Comparison of ENCODE assay signal across 25 mouse cellular contexts in genomic region chr3:93297542-93297941, GRCm38 (mm10). TPM values are rescaled to one million over a fixed set of nuclear protein-coding genes. Genes with fewer than 3 reads are reported as not detected.
A peak's percentile ranks its signal among the peaks of the same experiment; 100 is the strongest.
DNase-seq lines count a peak whose midpoint lies in the region; ATAC-seq lines count a peak whose summit lies in the region.
"Had no signal": no experiment of that assay in that cellular context is flagged by ENCODE, and none has a peak within 500 bp of the region (broad histone marks: within the 10 kb centered on the region; RNA-seq: fewer than 3 reads in every experiment).

No protein-coding gene starts in this region.

- no peak overlapping the region for H3K9ac ChIP-seq in forebrain, embryonic 15.5 days (replicated peaks)
- H3K9ac ChIP-seq: embryonic facial prominence, embryonic 13.5 days; forebrain, embryonic 12.5 days; heart, embryonic 15.5 days; hindbrain, embryonic 14.5 days had no signal

- no peak for ATAC-seq in forebrain, embryonic 15.5 days (replicated peaks)
- ATAC-seq: activated CD4-positive, CD25-positive, alpha-beta regulatory T cell, adult 4 months; Patski had no signal

- H3K4me3 ChIP-seq in forebrain, embryonic 15.5 days = no peak overlapping the region
- H3K4me3 ChIP-seq: embryonic facial prominence, embryonic 13.5 days; forebrain, embryonic 12.5 days; heart, embryonic 15.5 days; hindbrain, embryonic 10.5 days had no signal

- no peaks in the 10 kb centered on the region for H3K27me3 ChIP-seq in forebrain, embryonic 15.5 days
- H3K27me3 ChIP-seq: embryonic facial prominence, embryonic 13.5 days; forebrain, embryonic 12.5 days; heart, embryonic 15.5 days had no signal

- WGBS in forebrain, embryonic 15.5 days = 84% methylated on average over 2 of the region's 2 CpGs

- no peak overlapping the region for H3K27ac ChIP-seq in forebrain, embryonic 15.5 days (replicated peaks)
- H3K27ac ChIP-seq: embryonic facial prominence, embryonic 13.5 days; forebrain, embryonic 12.5 days; heart, embryonic 15.5 days; hindbrain, embryonic 10.5 days; hindbrain, embryonic 14.5 days had no signal

- intact Hi-C loops in left cerebral cortex, postnatal 14 days (cut with DNase I) = no loop called here

- no peak overlapping the region for H3K4me2 ChIP-seq in forebrain, embryonic 15.5 days (replicated peaks)
- H3K4me2 ChIP-seq: embryonic facial prominence, embryonic 13.5 days; forebrain, embryonic 12.5 days; heart, embryonic 11.5 days; heart, embryonic 15.5 days; hindbrain, embryonic 14.5 days had no signal

- H3K4me1 ChIP-seq in forebrain, embryonic 15.5 days = no peaks in the 10 kb centered on the region
- H3K4me1 ChIP-seq: embryonic facial prominence, embryonic 13.5 days; forebrain, embryonic 12.5 days; heart, embryonic 15.5 days; hindbrain, embryonic 10.5 days had no signal

- no peaks in the 10 kb centered on the region for H3K9me3 ChIP-seq in forebrain, embryonic 15.5 days
- H3K9me3 ChIP-seq: embryonic facial prominence, embryonic 13.5 days; forebrain, embryonic 12.5 days; heart, embryonic 15.5 days; hindbrain, embryonic 10.5 days had no signal

- peak; percentile 52 for DNase-seq in heart, adult 11 months
- DNase-seq in heart, adult 9 months (ENCODE audit: low spot score in 2 of 2) = no peak
- peak; percentile 22 for DNase-seq in right cerebral cortex, postnatal 25 days
- no peak for DNase-seq in right cerebral cortex, postnatal 4 days
- peak; percentile 12 to 26 for DNase-seq in left cerebral cortex, postnatal 14 days (ENCODE audit: low spot score in 2 of 2)
- no peak for DNase-seq in ovary, postnatal 36 days (ENCODE audit: low spot score)
- DNase-seq: adrenal gland, postnatal 14 days; cerebellum, adult 18-20 months; cerebellum, adult 9-11 months; cerebellum, postnatal 36 days; gastrocnemius, postnatal 36 days; heart, adult 18-20 months had no signal

- no peaks in the 10 kb centered on the region for H3K36me3 ChIP-seq in forebrain, embryonic 15.5 days
- H3K36me3 ChIP-seq: embryonic facial prominence, embryonic 13.5 days; forebrain, embryonic 12.5 days; heart, embryonic 15.5 days; hindbrain, embryonic 10.5 days had no signal

RNA-seq across cellular contexts. Expression of gene Hrnr, which starts 22.0 kb away (rescaled TPM):
- not detected for total RNA-seq in left cerebral cortex, postnatal 14 days (2021)
- polyA plus RNA-seq in forebrain, embryonic 15.5 days (2015; fragmentation: Nextera tagmentation; extraction: Ambion mirVana) = not detected in 2 replicates
- total RNA-seq: adrenal gland, adult 18-20 months; adrenal gland, postnatal 14 days; CH12.LX; gastrocnemius, adult 8-10 months; gastrocnemius, postnatal 36 days; heart, adult 18-20 months; heart, postnatal 25 days had no signal
- polyA plus RNA-seq: activated CD4-positive, CD25-positive, alpha-beta regulatory T cell, adult 4 months; forebrain, embryonic 12.5 days; heart, embryonic 11.5 days; hindbrain, embryonic 10.5 days; hindbrain, embryonic 14.5 days; Patski had no signal

RNA-seq across cellular contexts. Expression of gene Flg, which starts 24.2 kb away (rescaled TPM):
- total RNA-seq in left cerebral cortex, postnatal 14 days (2021) = not detected
- not detected in 2 replicates for polyA plus RNA-seq in forebrain, embryonic 15.5 days (2015; fragmentation: Nextera tagmentation; extraction: Ambion mirVana)
- total RNA-seq: adrenal gland, adult 18-20 months; adrenal gland, postnatal 14 days; CH12.LX; gastrocnemius, adult 8-10 months; gastrocnemius, postnatal 36 days; heart, adult 18-20 months; heart, postnatal 25 days had no signal
- polyA plus RNA-seq: activated CD4-positive, CD25-positive, alpha-beta regulatory T cell, adult 4 months; embryonic facial prominence, embryonic 13.5 days; forebrain, embryonic 12.5 days; heart, embryonic 11.5 days; heart, embryonic 15.5 days; hindbrain, embryonic 10.5 days; hindbrain, embryonic 14.5 days; Patski had no signal

Comparison
In these comparisons a context has a peak if more than half of its experiments do, and no peak if none do; other contexts are left out.
1. DNase-seq: peak in heart, adult 11 months (single experiment), right cerebral cortex, postnatal 25 days (single experiment) and left cerebral cortex, postnatal 14 days (2 of 2); none in heart, adult 9 months (0 of 2), right cerebral cortex, postnatal 4 days (single experiment) and ovary, postnatal 36 days (single experiment).